Mouse (Mus musculus) central nervous system, embryonic 14 days (tissue): ENCODE data around the gene Gm9844. TPM values are rescaled to one million over a fixed set of nuclear protein-coding genes. Genes with fewer than 3 reads are reported as not detected.

Experiments
- polyA plus RNA-seq: library from polyadenylated mRNA; depleted of rRNA; stranded (reverse); fragments of >200 nt; gene quantifications from 2 replicates; pipeline ENCODE4 v1.2.3, GENCODE M21; 2012; rRNA removed

Gene Gm9844
- polyA plus RNA-seq, result 33.7 and 39.2 TPM in 2 replicates

GRCm38 (mm10) chr7:24861913-24862312 lies at the start of gene Gm9844:
Gene Gm9844, plus strand, starts transcription at chr7:24862213.

GRCm38 (mm10) chr7:24869532-24870165 lies 7.6 kb downstream of the Gm9844 start, which contains the start of the genes Lypd4 and Dmrtc2:
Gene Lypd4, minus strand, starts transcription at chr7:24869941.
Gene Dmrtc2, plus strand, starts transcription at chr7:24870057.

GRCm38 (mm10) chr7:24883896-24884692 lies 22.1 kb downstream of the Gm9844 start, which contains the start of gene Rps19:
Gene Rps19, plus strand, starts transcription at chr7:24884371.

GRCm38 (mm10) chr7:24897224-24897623 lies 35.2 kb downstream of the Gm9844 start, which contains the start of gene Cd79a:
Gene Cd79a, plus strand, starts transcription at chr7:24897381.

GRCm38 (mm10) chr7:24902630-24903443 lies 40.8 kb downstream of the Gm9844 start, which contains the start of gene Arhgef1:
Gene Arhgef1, plus strand, starts transcription at chr7:24902912.

Other genes with a start within 250 kb of the Gm9844 start
- gene Lypd3, start 225.7 kb upstream of the Gm9844 start, polyA plus RNA-seq, result 0.15 and 2.2 TPM in 2 replicates
- not detected in 2 replicates for gene Tex101, start 185.5 kb upstream of the Gm9844 start, polyA plus RNA-seq
- not detected in 2 replicates for gene BC049730, start 153.0 kb upstream of the Gm9844 start, polyA plus RNA-seq
- not detected in 2 replicates for gene Gm4763, start 135.3 kb upstream of the Gm9844 start, polyA plus RNA-seq
- gene Cd177, start 101.9 kb upstream of the Gm9844 start, polyA plus RNA-seq, result 0.20 and 0.22 TPM in 2 replicates
- gene Ceacam10, start 85.0 kb upstream of the Gm9844 start, polyA plus RNA-seq, result 0.14 and 0.45 TPM in 2 replicates
- 0.05 TPM in 1 of 2 replicates, not detected in the other for gene Lypd4, start 7.7 kb downstream of the Gm9844 start, polyA plus RNA-seq
- 0.08 and 0.16 TPM in 2 replicates for gene Dmrtc2, start 7.8 kb downstream of the Gm9844 start, polyA plus RNA-seq
- 801 and 813 TPM in 2 replicates for gene Rps19, start 22.2 kb downstream of the Gm9844 start, polyA plus RNA-seq
- gene Cd79a, start 35.2 kb downstream of the Gm9844 start, polyA plus RNA-seq, result 0.44 and 0.59 TPM in 2 replicates
- 188 and 209 TPM in 2 replicates for gene Arhgef1, start 40.7 kb downstream of the Gm9844 start, polyA plus RNA-seq
- 5.2 and 8.5 TPM in 2 replicates for gene Gm4881, start 82.3 kb downstream of the Gm9844 start, polyA plus RNA-seq
- gene Rabac1, start 110.5 kb downstream of the Gm9844 start, polyA plus RNA-seq, result 197 and 219 TPM in 2 replicates
- 185 and 206 TPM in 2 replicates for gene Atp1a3, start 143.7 kb downstream of the Gm9844 start, polyA plus RNA-seq
- gene Grik5, start 210.1 kb downstream of the Gm9844 start, polyA plus RNA-seq, result 120 and 130 TPM in 2 replicates
- gene Zfp574, start 210.4 kb downstream of the Gm9844 start, polyA plus RNA-seq, result 36.7 and 37.7 TPM in 2 replicates